Mouse (Mus musculus) adrenal gland, adult 10 weeks (tissue): ENCODE measurements around the gene Lrfn3. TPM values are rescaled to one million over a fixed set of nuclear protein-coding genes. Genes with fewer than 3 reads are reported as not detected.

ENCODE experiments used
- polyA plus RNA-seq: library from polyadenylated mRNA; stranded (reverse); fragments of 350-450 nt; fragmentation: Illumina TruSeq; extraction: RNeasy Lipid Tissue Mini Kit (QIAGEN cat#74804); gene quantifications from one replicate; pipeline ENCODE4 v1.2.3, GENCODE M21; 2014; ENCODE audit warnings: low read depth, low replicate concordance

The Lrfn3 gene
- polyA plus RNA-seq: 1.4 TPM

GRCm38 (mm10) chr7:30362652-30363343 is at the start of gene Lrfn3:
Lrfn3 (minus strand) TSS chr7:30362772.

GRCm38 (mm10) chr7:30323795-30324194 is 38.8 kb downstream of the Lrfn3 start, which contains the start of gene Sdhaf1:
Sdhaf1 (minus strand) TSS chr7:30323895.

GRCm38 (mm10) chr7:30321539-30322284 is 40.9 kb downstream of the Lrfn3 start, which contains the start of gene E130208F15Rik:
E130208F15Rik (plus strand) TSS chr7:30321740.

GRCm38 (mm10) chr7:30314721-30315155 is 47.8 kb downstream of the Lrfn3 start, which contains the start of gene Syne4:
Syne4 (plus strand) TSS chr7:30314807.

GRCm38 (mm10) chr7:30308076-30309005 is 54.2 kb downstream of the Lrfn3 start, which contains the start of gene Alkbh6:
Alkbh6 (plus strand) TSS chr7:30308717.

Other genes starting within 250 kb of the Lrfn3 start
- 3.9 TPM for gene Zfp382, start 240.8 kb downstream of the Lrfn3 start, polyA plus RNA-seq
- 49.5 TPM for gene Zfp146, start 193.0 kb downstream of the Lrfn3 start, polyA plus RNA-seq
- gene Cox7a1, start 178.6 kb downstream of the Lrfn3 start, polyA plus RNA-seq: 2.9 TPM
- 171 TPM for gene Capns1, start 164.0 kb downstream of the Lrfn3 start, polyA plus RNA-seq
- gene Polr2i, start 130.8 kb downstream of the Lrfn3 start, polyA plus RNA-seq: not detected
- 7.1 TPM for gene Tbcb, start 130.5 kb downstream of the Lrfn3 start, polyA plus RNA-seq
- gene Ovol3, start 127.0 kb downstream of the Lrfn3 start, polyA plus RNA-seq: not detected
- gene Thap8, start 82.7 kb downstream of the Lrfn3 start, polyA plus RNA-seq: not detected
- 0.12 TPM for gene Wdr62, start 82.4 kb downstream of the Lrfn3 start, polyA plus RNA-seq
- gene Clip3, start 71.0 kb downstream of the Lrfn3 start, polyA plus RNA-seq: 14.6 TPM
- 5.4 TPM for gene Alkbh6, start 54.1 kb downstream of the Lrfn3 start, polyA plus RNA-seq
- gene Syne4, start 48.0 kb downstream of the Lrfn3 start, polyA plus RNA-seq: 2.3 TPM
- gene E130208F15Rik, start 41.0 kb downstream of the Lrfn3 start, polyA plus RNA-seq: 1.2 TPM
- gene Sdhaf1, start 38.9 kb downstream of the Lrfn3 start, polyA plus RNA-seq: 3.0 TPM
- 3.2 TPM for gene Tyrobp, start 51.0 kb upstream of the Lrfn3 start, polyA plus RNA-seq
- not detected for gene Hcst, start 57.1 kb upstream of the Lrfn3 start, polyA plus RNA-seq
- gene Nfkbid, start 59.0 kb upstream of the Lrfn3 start, polyA plus RNA-seq: not detected
- 8.6 TPM for gene Aplp1, start 82.8 kb upstream of the Lrfn3 start, polyA plus RNA-seq
- gene Kirrel2, start 94.9 kb upstream of the Lrfn3 start, polyA plus RNA-seq: not detected
- not detected for gene Nphs1, start 95.5 kb upstream of the Lrfn3 start, polyA plus RNA-seq
- not detected for gene Prodh2, start 130.8 kb upstream of the Lrfn3 start, polyA plus RNA-seq
- 0.23 TPM for gene Arhgap33, start 172.3 kb upstream of the Lrfn3 start, polyA plus RNA-seq
- 50.0 TPM for gene Hspb6, start 189.4 kb upstream of the Lrfn3 start, polyA plus RNA-seq
- gene Proser3, start 189.5 kb upstream of the Lrfn3 start, polyA plus RNA-seq: 1.5 TPM
- 6.5 TPM for gene Lin37, start 197.1 kb upstream of the Lrfn3 start, polyA plus RNA-seq
- 13.9 TPM for gene U2af1l4, start 200.5 kb upstream of the Lrfn3 start, polyA plus RNA-seq
- gene Gm49396, start 200.6 kb upstream of the Lrfn3 start, polyA plus RNA-seq: 3.4 TPM
- gene Psenen, start 200.9 kb upstream of the Lrfn3 start, polyA plus RNA-seq: 31.7 TPM
- not detected for gene Igflr1, start 202.7 kb upstream of the Lrfn3 start, polyA plus RNA-seq
- gene Kmt2b, start 226.0 kb upstream of the Lrfn3 start, polyA plus RNA-seq: 5.8 TPM
- gene Zbtb32, start 236.1 kb upstream of the Lrfn3 start, polyA plus RNA-seq: not detected